Mouse (Mus musculus) myocyte (in vitro differentiated cells): ENCODE data around the gene Rnase4. TPM values are rescaled to one million over a fixed set of nuclear protein-coding genes. Genes with fewer than 3 reads are reported as not detected.

ENCODE experiments used
- H3K27me3 ChIP-seq: one replicate; pipeline ENCODE4 v1.6.1; 2011; ENCODE audit not compliant: control insufficient read depth, insufficient read depth, insufficient read length
- H3K36me3 ChIP-seq: one replicate; pipeline ENCODE4 v1.6.1; 2011; ENCODE audit not compliant: control insufficient read depth, insufficient read depth
- H3K4me2 ChIP-seq: one replicate; pipeline ENCODE4 v1.6.1; 2011; ENCODE audit warnings: low read depth, control low read depth
- H3K4me3 ChIP-seq: one replicate; pipeline ENCODE4 v1.5.1; 2011; ENCODE audit warnings: mild to moderate bottlenecking, control low read depth, moderate library complexity
- H3K79me2 ChIP-seq: one replicate; pipeline ENCODE4 v1.6.1; 2011; ENCODE audit not compliant: control insufficient read depth, insufficient read depth
- H3ac ChIP-seq: one replicate; pipeline ENCODE4 v1.6.1; 2011; ENCODE audit not compliant: control insufficient read depth, insufficient read length
- CEBPB ChIP-seq: IDR thresholded peaks from 2 replicates; pipeline ENCODE4 v1.6.1; 2011; ENCODE audit warnings: mild to moderate bottlenecking, moderate library complexity; ENCODE audit not compliant: poor library complexity, insufficient read depth, severe bottlenecking
- E2F4 ChIP-seq: IDR thresholded peaks from one replicate; pipeline ENCODE4 v1.6.1; 2011; ENCODE audit warnings: mild to moderate bottlenecking, control low read depth, moderate library complexity; ENCODE audit not compliant: insufficient read depth
- MAX ChIP-seq: IDR thresholded peaks from one replicate; pipeline ENCODE4 v1.6.1; 2011; ENCODE audit warnings: low read depth, mild to moderate bottlenecking, control low read depth
- MYOD1 ChIP-seq, 3 experiments: IDR thresholded peaks; one replicate each; pipeline ENCODE4 v1.6.1; 2011; ENCODE audit warnings: control low read depth in 2 of 3, low read depth in 2 of 3, mild to moderate bottlenecking in 2 of 3, moderate library complexity in 1 of 3; ENCODE audit not compliant: insufficient read length in 2 of 3, control insufficient read depth in 1 of 3
- MYOG ChIP-seq, 3 experiments: IDR thresholded peaks; one replicate each; pipeline ENCODE4 v1.6.1; 2011; ENCODE audit warnings: control low read depth in 2 of 3, low read depth in 2 of 3, mild to moderate bottlenecking in 2 of 3; ENCODE audit not compliant: insufficient read length in 2 of 3, control insufficient read depth in 1 of 3, insufficient read depth in 1 of 3
- POLR2A ChIP-seq: IDR thresholded peaks from one replicate; pipeline ENCODE4 v1.6.1; 2011; ENCODE audit warnings: low read depth, mild to moderate bottlenecking, control low read depth, moderate library complexity; ENCODE audit not compliant: insufficient read length
- POLR2AphosphoS2 ChIP-seq: IDR thresholded peaks from one replicate; pipeline ENCODE4 v1.6.1; 2011; ENCODE audit warnings: low read depth, control low read depth; ENCODE audit not compliant: insufficient read length
- REST ChIP-seq: IDR thresholded peaks from one replicate; pipeline ENCODE4 v1.6.1; 2011; ENCODE audit warnings: mild to moderate bottlenecking, control low read depth, moderate library complexity; ENCODE audit not compliant: insufficient read depth, insufficient read length
- SRF ChIP-seq: IDR thresholded peaks from one replicate; pipeline ENCODE4 v1.6.1; 2011; ENCODE audit warnings: low read depth; ENCODE audit not compliant: control insufficient read depth, insufficient read length
- TCF12 ChIP-seq: IDR thresholded peaks from one replicate; pipeline ENCODE4 v1.6.1; 2011; ENCODE audit warnings: mild to moderate bottlenecking, control low read depth; ENCODE audit not compliant: poor library complexity, insufficient read depth, severe bottlenecking
- TCF3 ChIP-seq: IDR thresholded peaks from one replicate; pipeline ENCODE4 v1.6.1; 2011; ENCODE audit warnings: low read depth, control low read depth; ENCODE audit not compliant: insufficient read length
- USF1 ChIP-seq: IDR thresholded peaks from one replicate; pipeline ENCODE4 v1.6.1; 2011; ENCODE audit warnings: low read depth, mild to moderate bottlenecking, control low read depth, moderate library complexity
- polyA plus RNA-seq: library from polyadenylated mRNA; unstranded; fragments of >200 nt; fragmentation: generic; extraction: Trizol; gene quantifications from one replicate; pipeline ENCODE4 v1.2.1, GENCODE M21; 2012; ENCODE audit warnings: missing spikeins

Rnase4 gene
- polyA plus RNA-seq, 1 experiment: 17.8 TPM

DNA sequence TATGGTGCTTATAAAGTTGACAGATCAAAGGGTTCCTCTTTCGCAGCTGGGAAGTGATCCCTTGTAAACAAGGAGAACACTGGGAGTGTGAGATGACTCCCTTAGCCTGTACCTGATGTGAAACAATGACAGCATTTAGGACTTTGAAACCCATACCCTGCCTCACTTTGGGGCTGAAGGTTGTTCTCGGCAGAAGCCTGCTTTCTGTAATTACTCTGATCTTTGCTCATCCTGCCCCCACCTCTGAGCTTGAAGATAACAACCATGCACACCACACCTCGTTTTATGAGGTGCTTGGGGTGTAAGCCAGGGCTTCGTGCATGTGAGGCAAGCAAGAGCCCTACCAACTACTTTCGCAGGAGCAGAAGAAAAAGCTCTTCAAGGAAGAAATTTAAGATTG is 58.3 kb downstream of the Rnase4 start:
- TF ChIP-seq POLR2A (no peak), REST (no peak), MYOD1 (IDR thresholded peaks at IDR 0.05; ENCODE audit: control insufficient read depth in 1 of 3, insufficient read length in 2 of 3, low read depth in 2 of 3) (no peak), MYOG (IDR thresholded peaks at IDR 0.05; ENCODE audit: control insufficient read depth in 1 of 3, insufficient read depth in 1 of 3, insufficient read length in 2 of 3, low read depth in 2 of 3) (no peak), SRF (no peak), E2F4 (no peak), TCF12 (no peak), USF1 (no peak), TCF3 (no peak), CEBPB (no peak), POLR2AphosphoS2 (no peak), MAX (no peak)
- no peak overlapping the region for H3ac ChIP-seq
- H3K79me2 ChIP-seq: no peaks in the 10 kb centered on the region
- no peaks in the 10 kb centered on the region for H3K27me3 ChIP-seq
- no peak overlapping the region for H3K4me3 ChIP-seq
- H3K4me2 ChIP-seq: no peak overlapping the region
- H3K36me3 ChIP-seq: no peaks in the 10 kb centered on the region

DNA sequence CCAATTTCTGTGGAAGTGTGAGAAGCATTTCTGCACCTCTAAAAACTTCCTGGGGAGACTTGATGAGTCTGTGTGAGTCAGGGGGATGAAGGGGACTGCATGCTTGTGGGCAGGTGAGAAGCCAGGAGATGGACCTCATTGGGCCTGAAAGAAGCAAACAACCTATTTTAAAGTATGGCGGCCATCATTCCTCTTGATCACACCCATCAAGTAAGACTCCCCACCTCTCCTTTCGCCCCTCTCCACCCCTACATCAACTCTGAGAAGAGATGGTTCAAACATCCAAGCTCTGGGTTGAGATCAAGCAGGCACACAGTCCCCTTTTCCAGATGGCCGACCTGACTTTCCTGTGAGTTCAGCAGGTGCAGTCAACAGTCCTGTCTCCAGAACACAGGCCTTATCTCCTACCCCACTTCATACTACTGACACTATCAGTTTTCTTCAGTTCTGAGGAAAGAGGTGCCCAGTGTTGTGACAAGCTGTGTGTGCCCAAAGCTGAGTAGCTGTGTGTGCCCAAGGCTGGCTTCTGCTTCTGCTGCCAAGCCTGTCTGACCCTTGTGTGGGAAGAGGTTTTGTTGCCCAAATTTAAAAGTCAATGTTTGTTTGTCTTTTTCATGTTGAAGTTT is 59.4 kb downstream of the Rnase4 start:
- H3K4me2 ChIP-seq: no peak overlapping the region
- TF ChIP-seq E2F4 (no peak), TCF12 (no peak), MYOD1 (IDR thresholded peaks at IDR 0.05; ENCODE audit: control insufficient read depth in 1 of 3, insufficient read length in 2 of 3, low read depth in 2 of 3) (no peak), MYOG (IDR thresholded peaks at IDR 0.05; ENCODE audit: control insufficient read depth in 1 of 3, insufficient read depth in 1 of 3, insufficient read length in 2 of 3, low read depth in 2 of 3) (no peak), USF1 (no peak), MAX (no peak), REST (no peak), SRF (no peak), POLR2A (no peak), CEBPB (no peak), TCF3 (no peak)

DNA sequence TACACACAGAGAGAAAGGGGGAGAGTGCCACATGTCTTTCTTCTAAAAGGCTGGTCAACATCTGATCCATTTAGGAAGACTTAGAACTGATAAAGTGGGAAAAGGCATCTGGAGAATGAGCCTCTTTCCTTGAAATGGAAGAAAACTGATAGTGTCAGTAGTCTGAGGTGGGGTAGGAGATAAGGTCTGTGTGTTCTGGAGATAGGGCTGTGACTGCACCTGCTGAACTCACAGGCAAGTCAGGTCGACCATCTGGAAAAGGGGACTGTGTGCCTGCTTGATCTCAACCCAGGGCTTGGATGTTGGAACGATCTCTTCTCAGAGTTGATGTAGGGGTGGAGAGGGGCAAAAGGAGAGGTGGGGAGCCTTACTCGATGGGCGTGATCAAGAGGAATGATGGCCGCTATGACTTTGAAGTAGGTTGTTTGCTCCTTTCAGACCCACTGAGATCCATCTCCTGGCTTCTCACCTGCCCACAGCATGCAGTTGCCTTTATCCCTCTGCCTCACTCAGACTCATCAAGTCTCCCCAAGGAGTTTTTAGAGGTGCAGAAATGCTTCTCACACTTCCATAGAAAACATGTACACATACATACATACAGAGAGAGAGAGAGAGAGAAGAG is 61.5 kb downstream of the Rnase4 start:
- TF ChIP-seq REST (no peak), POLR2A (no peak), MYOG (IDR thresholded peaks at IDR 0.05; ENCODE audit: control insufficient read depth in 1 of 3, insufficient read depth in 1 of 3, insufficient read length in 2 of 3, low read depth in 2 of 3) (no peak), E2F4 (no peak), MYOD1 (IDR thresholded peaks at IDR 0.05; ENCODE audit: control insufficient read depth in 1 of 3, insufficient read length in 2 of 3, low read depth in 2 of 3) (no peak), MAX (no peak), TCF3 (no peak), USF1 (no peak), SRF (no peak)
- H3K4me2 ChIP-seq: no peak overlapping the region
- H3ac ChIP-seq: no peak overlapping the region
- H3K36me3 ChIP-seq: no peaks in the 10 kb centered on the region
- no peaks in the 10 kb centered on the region for H3K79me2 ChIP-seq
- H3K4me3 ChIP-seq: no peak overlapping the region
- no peaks in the 10 kb centered on the region for H3K27me3 ChIP-seq

More for the DNA sequence above, 59.4 kb downstream of the Rnase4 start:
- H3K4me3 ChIP-seq: no peak overlapping the region
- H3K27me3 ChIP-seq: no peaks in the 10 kb centered on the region
- H3K79me2 ChIP-seq: no peaks in the 10 kb centered on the region
- no peak overlapping the region for H3ac ChIP-seq
- no peaks in the 10 kb centered on the region for H3K36me3 ChIP-seq

Other genes starting within 250 kb of the Rnase4 start
- gene Tep1, start 220.5 kb upstream of the Rnase4 start, polyA plus RNA-seq: 20.6 TPM
- 4.9 TPM for gene Klhl33, start 193.6 kb upstream of the Rnase4 start, polyA plus RNA-seq
- gene Osgep, start 166.2 kb upstream of the Rnase4 start, polyA plus RNA-seq: 81.0 TPM
- gene Apex1, start 166.1 kb upstream of the Rnase4 start, polyA plus RNA-seq: 113 TPM
- 71.3 TPM for gene Pip4p1, start 160.2 kb upstream of the Rnase4 start, polyA plus RNA-seq
- 20.4 TPM for gene Pnp, start 160.0 kb upstream of the Rnase4 start, polyA plus RNA-seq
- 11.9 TPM for gene Gm49342, start 146.6 kb upstream of the Rnase4 start, polyA plus RNA-seq
- gene Pnp2, start 135.1 kb upstream of the Rnase4 start, polyA plus RNA-seq: 0.08 TPM
- 0.10 TPM for gene Rnase10, start 83.3 kb upstream of the Rnase4 start, polyA plus RNA-seq
- not detected for gene Rnase9, start 49.2 kb upstream of the Rnase4 start, polyA plus RNA-seq
- gene Rnase11, start 40.9 kb upstream of the Rnase4 start, polyA plus RNA-seq: not detected
- gene Rnase12, start 33.4 kb upstream of the Rnase4 start, polyA plus RNA-seq: not detected
- not detected for gene Olfr750, start 16.6 kb upstream of the Rnase4 start, polyA plus RNA-seq
- 1.3 TPM for gene Ang, start 73 bp downstream of the Rnase4 start, polyA plus RNA-seq
- gene Eddm3b, start 23.3 kb downstream of the Rnase4 start, polyA plus RNA-seq: 0.05 TPM
- 0.12 TPM for gene Rnase6, start 32.8 kb downstream of the Rnase4 start, polyA plus RNA-seq
- gene Rnase1, start 55.7 kb downstream of the Rnase4 start, polyA plus RNA-seq: 0.17 TPM
- not detected for gene Rnase2b, start 71.2 kb downstream of the Rnase4 start, polyA plus RNA-seq
- 1.4 TPM for gene Ang2, start 108.1 kb downstream of the Rnase4 start, polyA plus RNA-seq
- not detected for gene Ear14, start 112.3 kb downstream of the Rnase4 start, polyA plus RNA-seq
- gene Rnase2a, start 165.0 kb downstream of the Rnase4 start, polyA plus RNA-seq: 0.43 TPM